Mouse (Mus musculus) hindbrain, postnatal 0 days (tissue): ENCODE measurements at regions not wholly inside any gene's neighbourhood (a gene's known extent, or its start where the extent isn't known, plus 50 kb on each side); places are given as distances from the start of the nearest gene placed in this dataset.

ENCODE experiments used
- ATAC-seq: fragments of 200-750 bp; cut with Nextera tagmentation; 2 replicates; pipeline ENCODE4 v1.8.0; 2017; ENCODE audit warnings: mild to moderate bottlenecking, moderate TSS enrichment, moderate library complexity
- DNase-seq: peaks from one replicate; pipeline ENCODE4 v3.0.0-alpha.2; 2015; ENCODE audit warnings: low spot score
- H3K27ac ChIP-seq: fragments of 300-500 bp; sonication (generic); 2 replicates; pipeline ENCODE4 v1.5.1; 2014; ENCODE audit warnings: mild to moderate bottlenecking
- H3K27me3 ChIP-seq: fragments of 300-500 bp; sonication (generic); 2 replicates; pipeline ENCODE4 v1.6.1; 2014; ENCODE audit warnings: low read length, mixed read lengths; ENCODE audit not compliant: insufficient read depth
- H3K36me3 ChIP-seq: fragments of 300-500 bp; sonication (generic); 2 replicates; pipeline ENCODE4 v1.6.1; 2014; ENCODE audit warnings: low read length, mixed read lengths; ENCODE audit not compliant: insufficient read depth
- H3K4me1 ChIP-seq: fragments of 300-500 bp; sonication (generic); 2 replicates; pipeline ENCODE4 v1.6.1; 2014; ENCODE audit warnings: antibody characterized with exemption, low read length, mixed read lengths; ENCODE audit not compliant: insufficient read depth
- H3K4me2 ChIP-seq: fragments of 300-500 bp; sonication (generic); 2 replicates; pipeline ENCODE4 v1.6.1; 2014; ENCODE audit warnings: low read depth, mild to moderate bottlenecking, low read length, moderate library complexity, mixed read lengths
- H3K4me3 ChIP-seq: fragments of 300-500 bp; sonication (generic); 2 replicates; pipeline ENCODE4 v1.5.1; 2014; ENCODE audit warnings: low read length
- H3K9ac ChIP-seq: fragments of 300-500 bp; sonication (generic); replicated peaks from 2 replicates; pipeline ENCODE4 v1.6.1; 2014; ENCODE audit warnings: mild to moderate bottlenecking, low read length, moderate library complexity, mixed read lengths
- H3K9me3 ChIP-seq: fragments of 300-500 bp; sonication (generic); 2 replicates; pipeline ENCODE4 v1.6.1; 2016; ENCODE audit warnings: low read length, mixed read lengths
- CTCF ChIP-seq: IDR thresholded peaks from 2 replicates; pipeline ENCODE4 v1.5.1; 2016; ENCODE audit warnings: antibody characterized with exemption, control low read depth, low read depth
- WGBS: fragments of 180-500 bp; shearing (Covaris S2); extraction: QIAGEN DNeasy Blood & Tissue Kit; methylation state at CpG from one replicate; pipeline ENCODE4 v1.1.7; 2014; 5-methylcytosine and 5-hydroxymethylcytosine counted together

GRCm38 (mm10) chr16:30000166-30000565, 64.0 kb upstream of the Hes1 start:
- H3K9me3 ChIP-seq, result no peaks in the 10 kb centered on the region
- H3K4me1 ChIP-seq, result peaks cover 4% of the 10 kb centered on the region; the same call in 1 of the 2 replicates
- no peak overlapping the region for H3K4me3 ChIP-seq
- ATAC-seq (no peak), DNase-seq (no peak)
- no peak overlapping the region for H3K27ac ChIP-seq
- 87% methylated on average over 2 of the region's 2 CpGs for WGBS
- no peak overlapping the region for H3K9ac ChIP-seq
- no peaks in the 10 kb centered on the region for H3K36me3 ChIP-seq
- TF ChIP-seq CTCF, result no peak
- no peak overlapping the region for H3K4me2 ChIP-seq
- no peaks in the 10 kb centered on the region for H3K27me3 ChIP-seq

GRCm38 (mm10) chr16:30005124-30005523, 59.1 kb upstream of the Hes1 start:
- Histone ChIP-seq H3K4me1 (peaks cover 7% of the 10 kb centered on the region; the same call in 1 of the 2 replicates), H3K9ac (no peak overlapping the region), H3K4me2 (no peak overlapping the region), H3K27ac (no peak overlapping the region), H3K27me3 (no peaks in the 10 kb centered on the region), H3K36me3 (no peaks in the 10 kb centered on the region), H3K9me3 (no peaks in the 10 kb centered on the region), H3K4me3 (no peak overlapping the region)
- ATAC-seq (no peak), DNase-seq (no peak)
- WGBS, result 68% methylated on average over 3 of the region's 3 CpGs
- TF ChIP-seq CTCF, result no peak

GRCm38 (mm10) chr16:30006826-30007225, 57.4 kb upstream of the Hes1 start:
- H3K4me2 ChIP-seq, result no peak overlapping the region
- no peak overlapping the region for H3K27ac ChIP-seq
- H3K36me3 ChIP-seq, result no peaks in the 10 kb centered on the region
- ATAC-seq (no peak), DNase-seq (no peak)
- no peaks in the 10 kb centered on the region for H3K27me3 ChIP-seq
- 63% methylated on average over 4 of the region's 4 CpGs for WGBS
- H3K4me1 ChIP-seq, result peaks cover 7% of the 10 kb centered on the region; the same call in 1 of the 2 replicates
- H3K9me3 ChIP-seq, result no peaks in the 10 kb centered on the region
- no peak for TF ChIP-seq CTCF
- no peak overlapping the region for H3K4me3 ChIP-seq
- H3K9ac ChIP-seq, result no peak overlapping the region

- 2% methylated on average over 57 of the region's 62 CpGs for WGBS
- ATAC-seq, result peak; percentile 93
Measured at GRCm38 (mm10) chr16:30008451-30009357, 55.5 kb upstream of the Hes1 start.

GRCm38 (mm10) chr16:30009521-30010186, 54.5 kb upstream of the Hes1 start:
- Histone ChIP-seq H3K9ac (peak overlapping the region; percentile 58; the same call in 1 of the 2 replicates), H3K9me3 (no peaks in the 10 kb centered on the region), H3K27me3 (no peaks in the 10 kb centered on the region)

More at GRCm38 (mm10) chr16:30008451-30009357, 55.5 kb upstream of the Hes1 start:
- Histone ChIP-seq H3K9ac (peak overlapping the region; percentile 58), H3K27me3 (no peaks in the 10 kb centered on the region), H3K27ac (peak overlapping the region; percentile 62; the same call in 1 of the 2 replicates), H3K4me2 (peak overlapping the region; percentile 96), H3K9me3 (no peaks in the 10 kb centered on the region), H3K36me3 (no peaks in the 10 kb centered on the region), H3K4me3 (peak overlapping the region; percentile 52), H3K4me1 (peaks cover 7% of the 10 kb centered on the region; the same call in 1 of the 2 replicates)
- peak; percentile 46 for TF ChIP-seq CTCF
- DNase-seq, result peak; percentile 90

GRCm38 (mm10) chr16:30013123-30013522, 51.1 kb upstream of the Hes1 start:
- no peak for TF ChIP-seq CTCF
- DNase-seq (no peak), ATAC-seq (no peak)
- H3K4me3 ChIP-seq, result no peak overlapping the region
- no peaks in the 10 kb centered on the region for H3K9me3 ChIP-seq
- WGBS, result 35% methylated on average over 1 of the region's 2 CpGs
- H3K4me2 ChIP-seq, result no peak overlapping the region
- H3K27ac ChIP-seq, result no peak overlapping the region
- H3K9ac ChIP-seq, result no peak overlapping the region
- peaks cover 12% of the 10 kb centered on the region; the same call in 1 of the 2 replicates for H3K4me1 ChIP-seq
- H3K27me3 ChIP-seq, result peaks cover 5% of the 10 kb centered on the region; the same call in 1 of the 2 replicates
- H3K36me3 ChIP-seq, result no peaks in the 10 kb centered on the region

More at GRCm38 (mm10) chr16:30009521-30010186, 54.5 kb upstream of the Hes1 start:
- H3K4me3 ChIP-seq, result peak overlapping the region; percentile 52
- H3K4me2 ChIP-seq, result peak overlapping the region; percentile 96
- 20% methylated on average over 17 of the region's 17 CpGs for WGBS
- H3K36me3 ChIP-seq, result no peaks in the 10 kb centered on the region
- H3K27ac ChIP-seq, result no peak overlapping the region
- no peak for DNase-seq
- ATAC-seq, result no peak
- H3K4me1 ChIP-seq, result peaks cover 12% of the 10 kb centered on the region; the same call in 1 of the 2 replicates
- no peak for TF ChIP-seq CTCF
